Mouse (Mus musculus) hindbrain, embryonic 10.5 days (tissue): ENCODE measurements around the gene Syncrip. TPM values are rescaled to one million over a fixed set of nuclear protein-coding genes. Genes with fewer than 3 reads are reported as not detected.

ENCODE experiments used
- DNase-seq: peaks from one replicate; pipeline ENCODE4 v3.0.0-alpha.2; 2017; ENCODE audit warnings: low spot score
- H3K27ac ChIP-seq: fragments of 300-500 bp; sonication (generic); 2 replicates; pipeline ENCODE4 v1.5.1; 2016; ENCODE audit warnings: mild to moderate bottlenecking, moderate library complexity
- H3K27me3 ChIP-seq: fragments of 300-500 bp; sonication (generic); 2 replicates; pipeline ENCODE4 v1.6.1; 2016; ENCODE audit warnings: mild to moderate bottlenecking; ENCODE audit not compliant: poor library complexity, insufficient read depth, severe bottlenecking
- H3K36me3 ChIP-seq: fragments of 300-500 bp; sonication (generic); 2 replicates; pipeline ENCODE4 v1.6.1; 2016; ENCODE audit warnings: mild to moderate bottlenecking, moderate library complexity
- H3K4me1 ChIP-seq: fragments of 300-500 bp; sonication (generic); replicated peaks from 2 replicates; pipeline ENCODE4 v1.6.1; 2016; ENCODE audit warnings: mild to moderate bottlenecking
- H3K4me3 ChIP-seq: fragments of 300-500 bp; sonication (generic); 2 replicates; pipeline ENCODE4 v1.5.1; 2016; ENCODE audit warnings: mild to moderate bottlenecking, moderate library complexity
- H3K9me3 ChIP-seq: fragments of 300-500 bp; sonication (generic); 2 replicates; pipeline ENCODE4 v1.6.1; 2016; ENCODE audit warnings: mild to moderate bottlenecking, moderate library complexity
- WGBS: fragments of 180-500 bp; shearing (Covaris S2); methylation state at CpG from one replicate; pipeline ENCODE4 v1.1.7; 2016; 5-methylcytosine and 5-hydroxymethylcytosine counted together
- polyA plus RNA-seq: library from polyadenylated mRNA; unstranded; fragments of >200 nt; fragmentation: Nextera tagmentation; extraction: Ambion mirVana; gene quantifications from 2 replicates; pipeline ENCODE4 v1.2.1, GENCODE M21; 2016

The Syncrip gene
- polyA plus RNA-seq, 1 experiment from 2014 or later: 79.9 TPM

DNA sequence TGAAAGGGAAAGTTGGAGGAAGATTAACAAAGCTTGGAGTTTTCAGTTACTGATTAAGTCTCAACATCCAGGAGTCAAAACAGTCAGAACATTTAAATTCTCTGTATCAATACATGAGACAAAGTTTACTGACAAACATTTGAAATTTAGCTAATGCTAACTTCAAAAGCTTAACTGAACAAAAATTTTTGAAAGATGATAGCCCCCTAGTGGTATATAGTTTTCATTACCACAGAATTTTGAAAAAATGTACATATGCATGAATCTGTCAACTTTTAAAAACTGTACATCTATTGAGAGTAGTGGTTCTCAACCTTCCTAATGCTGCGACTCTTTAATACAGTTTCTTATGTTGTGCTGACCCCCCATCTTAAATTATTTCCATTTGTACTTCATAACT, 83.9 kb downstream of the Syncrip start:
- Histone ChIP-seq H3K4me1 (no peaks in the 10 kb centered on the region), H3K27ac (no peak overlapping the region), H3K4me3 (no peak overlapping the region), H3K36me3 (peaks cover 36% of the 10 kb centered on the region), H3K27me3 (no peaks in the 10 kb centered on the region), H3K9me3 (no peaks in the 10 kb centered on the region)
- 86% methylated on average over 1 of the region's 1 CpGs for WGBS
- no peak for DNase-seq

Other genes with a start within 250 kb of the Syncrip start
- 0.95 and 1.3 TPM in 2 replicates for gene Nt5e, start 155.4 kb downstream of the Syncrip start, polyA plus RNA-seq
- gene Snx14, start 43.6 kb downstream of the Syncrip start, polyA plus RNA-seq: 17.4 and 19.9 TPM in 2 replicates
- gene Gm20537, start 26.0 kb downstream of the Syncrip start, polyA plus RNA-seq: 0.84 TPM in 1 of 2 replicates, not detected in the other
- gene Zfp949, start 65.4 kb upstream of the Syncrip start, polyA plus RNA-seq: 7.6 and 9.0 TPM in 2 replicates
- gene Trim43a, start 98.3 kb upstream of the Syncrip start, polyA plus RNA-seq: 0.09 and 0.13 TPM in 2 replicates
- gene Mthfsl, start 237.7 kb upstream of the Syncrip start, polyA plus RNA-seq: 29.4 and 30.5 TPM in 2 replicates
- gene Bcl2a1d, start 249.3 kb upstream of the Syncrip start, polyA plus RNA-seq: 0.38 TPM in 1 of 2 replicates, not detected in the other